Mouse (Mus musculus): ENCODE data around the gene Nectin1.

The Nectin1 gene

DNA sequence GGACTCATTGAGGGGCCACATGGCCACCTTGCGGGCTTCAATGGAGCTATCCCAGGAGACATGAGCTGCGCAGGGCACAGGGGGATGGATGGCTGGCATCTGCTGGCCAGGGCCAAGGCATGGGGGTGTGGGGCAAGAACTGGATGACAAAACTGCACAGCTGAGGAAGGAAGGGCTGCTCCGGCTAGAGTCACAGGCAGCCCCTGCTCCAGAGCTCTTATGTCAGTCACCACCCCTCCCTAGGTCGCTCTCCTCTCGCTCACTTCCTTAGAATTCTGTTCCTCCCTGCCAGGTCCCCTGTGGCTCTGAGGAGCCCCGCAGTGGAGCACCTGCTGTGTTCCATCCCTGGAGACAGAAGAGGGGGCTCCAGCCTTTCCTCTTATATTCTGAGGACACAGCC, 63.8 kb downstream of the Nectin1 start:
- DNase-seq (ENCODE audit: low spot score): no peak

- no peak for DNase-seq (ENCODE audit: low spot score)
These were observed 64.3 kb downstream of the Nectin1 start for GRCm38 (mm10) chr9:43808099-43808498.

DNA sequence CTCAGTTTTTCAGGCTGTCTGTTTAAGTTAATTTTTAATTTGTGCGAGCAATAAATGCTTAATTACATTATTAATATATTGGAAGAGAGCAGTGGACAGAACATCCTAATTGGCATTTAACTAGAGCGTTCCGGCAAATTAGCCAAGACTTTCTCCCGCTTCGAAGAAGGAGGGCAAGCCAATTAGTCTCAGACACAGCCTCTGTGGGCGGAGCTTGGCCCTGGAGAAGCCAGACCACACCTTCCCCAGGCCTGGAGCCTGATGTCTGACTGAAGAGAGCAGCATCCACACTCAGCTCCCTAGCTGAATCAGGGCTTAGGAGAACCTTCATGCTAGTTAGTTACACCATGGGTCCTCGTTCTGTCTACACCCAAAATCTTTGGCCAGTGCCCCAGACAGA, 64.8 kb downstream of the Nectin1 start:
- DNase-seq (ENCODE audit: low spot score): peak; percentile 20

DNA sequence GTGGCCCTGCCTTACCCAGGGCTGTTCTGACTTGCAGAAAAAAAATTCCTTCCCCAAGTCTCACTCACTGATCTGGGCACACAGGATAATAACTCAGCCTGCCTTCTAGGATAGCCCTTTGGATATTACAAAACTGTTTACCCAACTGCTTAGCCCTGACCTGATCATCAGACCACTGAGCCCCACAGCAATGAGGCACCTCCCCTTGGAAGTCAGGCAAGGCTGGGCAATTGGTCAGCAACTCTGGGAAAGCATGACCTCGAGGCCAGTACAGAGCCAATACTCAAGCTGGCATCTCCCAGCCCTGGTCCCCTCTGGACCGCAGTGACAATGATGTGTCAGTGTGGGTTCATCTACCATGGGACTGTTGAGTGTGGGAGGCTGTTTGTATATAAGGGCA, 69.4 kb downstream of the Nectin1 start:
- DNase-seq (ENCODE audit: low spot score): no peak

GRCm38 (mm10) chr9:43822206-43822605, 78.4 kb downstream of the Nectin1 start:
- DNase-seq (ENCODE audit: low spot score): no peak

GRCm38 (mm10) chr9:43825178-43825577, 81.4 kb downstream of the Nectin1 start:
- DNase-seq (ENCODE audit: low spot score): no peak

DNA sequence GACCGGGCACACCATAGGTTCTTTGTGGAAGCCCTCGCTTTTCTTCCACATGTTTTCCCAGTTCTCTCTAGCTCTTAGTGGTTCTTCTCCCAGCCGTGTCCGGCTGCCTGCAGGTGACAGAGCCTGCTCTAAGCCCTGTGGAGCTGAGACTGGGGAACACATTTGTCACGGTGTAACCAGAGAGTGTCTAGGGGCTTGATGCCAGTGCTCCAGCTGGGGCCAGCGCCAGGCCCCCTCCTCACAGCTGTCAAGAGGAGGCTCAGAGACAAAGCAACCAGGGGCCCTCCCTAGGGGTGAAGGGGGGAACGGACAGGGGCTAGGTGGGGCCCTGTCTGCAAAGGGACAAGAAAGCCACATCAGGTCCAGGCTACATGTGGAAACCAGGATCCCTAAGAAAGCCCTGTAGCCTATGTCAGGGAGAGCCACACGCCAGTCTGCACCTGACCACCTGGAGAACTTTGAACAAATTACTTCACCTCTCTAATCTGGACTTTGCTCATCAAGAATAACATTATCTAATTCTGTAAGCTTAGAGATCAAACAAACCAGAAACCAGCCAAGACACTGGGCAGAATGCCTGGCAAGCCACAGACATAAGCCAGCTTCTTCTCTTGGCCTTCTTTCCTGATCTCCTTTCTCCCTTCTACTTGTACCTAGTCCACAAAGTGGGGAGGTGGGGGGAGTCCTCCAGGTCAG, 82.9 kb downstream of the Nectin1 start:
- DNase-seq (ENCODE audit: low spot score): no peak

DNA sequence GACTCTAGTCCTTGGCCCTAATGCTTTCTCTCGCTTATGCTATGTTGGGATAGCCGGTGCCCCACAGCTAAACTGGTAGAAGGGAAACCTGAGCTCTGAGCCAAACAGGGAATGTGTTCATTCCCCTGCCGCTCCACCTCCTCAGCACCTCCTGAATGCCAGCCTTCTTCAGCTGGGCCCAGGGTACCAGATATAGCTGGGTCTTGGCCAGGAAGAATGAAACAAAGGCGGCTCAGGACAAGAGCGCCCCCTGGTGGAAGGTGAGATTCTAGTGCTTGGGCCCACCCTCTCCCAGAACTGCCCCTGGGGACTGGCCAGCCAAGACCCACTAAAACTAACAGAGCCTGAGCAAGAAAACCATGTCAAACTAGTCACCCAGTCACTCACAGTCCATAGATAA, 83.8 kb downstream of the Nectin1 start:
- peak; percentile 37 for DNase-seq (ENCODE audit: low spot score)

- no peak for DNase-seq (ENCODE audit: low spot score)
These were observed 85.2 kb downstream of the Nectin1 start for GRCm38 (mm10) chr9:43828960-43829359.

GRCm38 (mm10) chr9:43833232-43833631, 89.4 kb downstream of the Nectin1 start:
- DNase-seq (ENCODE audit: low spot score): no peak

DNA sequence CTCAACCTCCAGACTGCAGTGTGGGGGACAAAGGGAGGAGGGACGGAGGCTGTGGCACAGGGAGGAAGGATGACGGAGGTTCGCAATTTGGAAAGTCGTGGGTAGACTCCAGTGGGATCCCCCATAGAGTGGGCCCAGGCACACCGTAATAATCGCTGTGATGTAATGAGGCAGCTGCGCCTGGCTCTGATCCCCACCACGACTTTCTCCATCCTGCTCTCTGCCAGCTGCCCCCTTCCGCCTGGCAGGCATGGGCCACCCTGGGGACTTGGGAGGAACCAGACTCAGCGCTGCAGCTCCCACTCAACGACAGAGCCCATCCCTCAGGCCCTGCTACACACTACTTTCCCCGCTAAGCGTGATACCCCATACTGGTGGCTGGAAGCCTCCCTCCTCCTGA, 90.5 kb downstream of the Nectin1 start:
- no peak for DNase-seq (ENCODE audit: low spot score)

DNA sequence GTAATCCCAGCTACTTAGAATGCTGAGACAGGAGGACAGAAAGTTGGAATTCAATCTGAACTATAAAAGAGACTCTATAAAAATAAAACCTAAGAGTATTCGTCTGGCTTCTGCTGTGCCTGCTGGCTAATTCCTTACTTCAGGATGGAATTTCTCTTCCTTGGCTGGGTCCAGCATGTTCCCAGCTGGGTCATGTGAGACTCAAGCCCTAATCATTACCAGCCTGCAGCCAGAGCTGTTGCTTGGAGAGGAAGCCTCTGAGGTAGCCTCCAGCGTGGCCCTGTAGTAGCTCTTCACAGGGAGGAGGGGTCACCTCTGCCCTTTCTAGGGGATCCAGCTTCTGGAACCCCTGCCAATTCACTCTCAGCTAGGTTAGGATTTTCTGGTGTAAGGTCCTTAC, 94.8 kb downstream of the Nectin1 start:
- no peak for DNase-seq (ENCODE audit: low spot score)

GRCm38 (mm10) chr9:43842921-43843577, 99.3 kb downstream of the Nectin1 start:
- no peak for DNase-seq (ENCODE audit: low spot score)

GRCm38 (mm10) chr9:43843711-43844127, 99.9 kb downstream of the Nectin1 start:
- no peak for DNase-seq (ENCODE audit: low spot score)

DNA sequence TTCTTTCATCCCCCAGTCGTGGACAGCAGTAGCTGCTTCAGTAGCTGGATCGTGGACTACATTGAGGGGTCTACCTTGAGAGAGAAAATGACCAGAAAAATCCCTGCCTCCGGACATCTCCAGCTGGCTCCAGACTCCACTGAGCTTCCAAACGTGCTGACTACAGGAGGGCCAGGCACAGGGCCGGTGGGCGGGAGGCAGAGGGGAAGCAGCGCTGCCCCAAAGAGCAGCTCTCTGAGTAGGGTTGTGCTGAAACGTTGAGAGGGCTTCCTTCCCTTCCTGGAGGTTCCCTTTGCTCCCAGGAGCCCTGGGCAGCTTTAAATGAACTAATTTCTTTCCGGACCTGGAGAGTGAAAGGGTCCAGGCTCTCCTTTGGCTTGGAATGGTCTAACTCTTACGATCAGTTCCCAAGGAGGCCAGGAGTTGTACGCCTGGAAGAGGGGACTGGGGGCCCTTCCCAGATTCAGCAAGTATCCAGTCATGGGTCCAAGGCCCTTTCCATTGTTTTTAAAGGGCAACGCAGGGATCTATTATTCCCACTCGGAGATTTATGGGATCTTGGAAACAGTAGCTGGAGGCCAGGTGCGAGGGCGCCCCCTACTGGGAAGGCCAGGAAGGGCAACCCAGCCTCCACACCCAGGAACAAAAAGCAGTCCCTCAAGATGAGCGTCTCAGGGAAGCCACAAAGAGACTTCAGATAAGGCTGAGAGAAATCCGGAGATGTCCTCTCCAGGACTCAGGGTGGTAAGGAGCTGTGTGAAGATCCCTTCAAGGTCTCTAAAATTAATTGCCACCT, 102.1 kb downstream of the Nectin1 start:
- peak; percentile 11 for DNase-seq (ENCODE audit: low spot score)

GRCm38 (mm10) chr9:43847861-43848260, 104.1 kb downstream of the Nectin1 start:
- peak; percentile 20 for DNase-seq (ENCODE audit: low spot score)

DNA sequence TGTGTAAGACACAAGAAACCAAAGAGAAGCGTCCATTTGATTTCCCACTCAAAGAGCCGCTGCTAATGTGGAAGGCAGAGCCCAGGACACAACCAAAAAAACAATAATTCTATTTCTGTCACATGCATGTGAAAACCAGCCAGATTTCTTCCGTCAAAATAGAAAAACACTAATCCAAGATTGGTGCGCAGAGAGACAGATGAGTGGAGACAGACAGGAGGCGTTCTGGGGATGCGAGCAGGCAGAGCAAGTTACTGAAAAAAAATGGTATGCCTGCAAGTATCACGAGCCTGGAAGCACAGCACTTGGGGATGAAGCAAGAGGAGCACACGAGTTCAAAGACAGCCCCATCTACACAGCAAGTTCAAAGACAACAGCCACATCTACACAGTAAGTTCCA, 106.5 kb downstream of the Nectin1 start:
- no peak for DNase-seq (ENCODE audit: low spot score)

- DNase-seq (ENCODE audit: low spot score): no peak
These were observed 107.4 kb downstream of the Nectin1 start for GRCm38 (mm10) chr9:43851154-43851553.

GRCm38 (mm10) chr9:43855887-43856286, 112.1 kb downstream of the Nectin1 start:
- no peak for DNase-seq (ENCODE audit: low spot score)
